Mouse (Mus musculus) bone marrow macrophage, adult 2 months (primary cell): ENCODE data around the gene Atad2b.

Experiments used
- CTCF ChIP-seq: IDR thresholded peaks from 2 replicates; pipeline ENCODE4 v1.5.1; 2012; ENCODE audit warnings: low read depth, mild to moderate bottlenecking, low read length, moderate library complexity
- POLR2A ChIP-seq: IDR thresholded peaks from 2 replicates; pipeline ENCODE4 v1.6.1; 2012; ENCODE audit warnings: mild to moderate bottlenecking, low read depth, low read length, borderline replicate concordance

DNA sequence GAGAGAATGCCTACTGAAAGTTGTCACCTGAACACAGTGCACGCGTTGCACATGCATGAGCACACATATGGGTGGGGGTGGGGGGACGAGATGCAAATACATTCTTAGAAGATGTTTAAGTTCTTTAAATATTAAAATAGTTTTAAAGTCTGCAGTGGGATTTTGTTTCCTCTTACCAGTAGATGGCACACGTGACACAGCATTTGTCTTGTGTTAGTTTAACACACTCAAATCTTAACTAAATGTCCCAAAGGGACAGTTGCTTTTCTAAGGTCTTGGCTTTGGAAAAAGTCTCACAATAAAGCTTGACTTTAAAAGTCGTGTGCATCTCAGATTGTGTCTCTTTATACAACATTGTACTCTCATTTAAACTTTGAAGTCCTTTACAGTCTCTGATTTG, 111.9 kb downstream of the Atad2b start:
- TF ChIP-seq CTCF (no peak), POLR2A (no peak)
